Mouse (Mus musculus): ENCODE data around the gene Pbx4. TPM values are rescaled to one million over a fixed set of nuclear protein-coding genes. Genes with fewer than 3 reads are reported as not detected.

Gene Pbx4
- polyA plus RNA-seq, 1 experiment from 2014 or later = 55.3 TPM

DNA sequence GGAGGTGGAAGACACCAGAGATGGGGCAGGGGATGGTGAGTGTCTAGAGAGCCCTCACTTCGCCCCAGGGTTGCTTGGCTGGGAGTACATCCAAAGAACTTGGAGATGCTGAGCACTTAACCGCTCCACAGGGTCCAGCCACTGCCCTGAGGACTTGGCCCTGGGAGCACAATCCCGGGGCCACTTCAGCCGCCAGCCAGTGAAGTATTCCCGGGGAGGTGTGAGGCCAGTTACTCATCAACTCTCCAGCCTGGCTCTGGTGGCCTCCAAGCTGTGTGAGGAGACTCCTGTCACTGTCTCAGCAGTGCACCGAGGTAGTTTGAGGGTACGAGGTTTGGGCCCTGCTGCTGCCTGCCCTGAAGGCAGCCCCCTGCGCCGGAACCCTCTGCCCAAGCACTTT lies 11.8 kb upstream of the Pbx4 start:
- Histone ChIP-seq H3K4me3 (no peak overlapping the region), H3K27me3 (no peaks in the 10 kb centered on the region), H3K9ac (replicated peaks) (no peak overlapping the region), H3K9me3 (no peaks in the 10 kb centered on the region), H3K27ac (replicated peaks) (no peak overlapping the region), H3K4me2 (replicated peaks) (no peak overlapping the region), H3K4me1 (peaks cover 34% of the 10 kb centered on the region), H3K36me3 (peaks cover 32% of the 10 kb centered on the region)
- whole genome bisulfite sequencing = 92% methylated on average over 9 of the region's 9 CpGs
- no peak for ATAC-seq (replicated peaks)

DNA sequence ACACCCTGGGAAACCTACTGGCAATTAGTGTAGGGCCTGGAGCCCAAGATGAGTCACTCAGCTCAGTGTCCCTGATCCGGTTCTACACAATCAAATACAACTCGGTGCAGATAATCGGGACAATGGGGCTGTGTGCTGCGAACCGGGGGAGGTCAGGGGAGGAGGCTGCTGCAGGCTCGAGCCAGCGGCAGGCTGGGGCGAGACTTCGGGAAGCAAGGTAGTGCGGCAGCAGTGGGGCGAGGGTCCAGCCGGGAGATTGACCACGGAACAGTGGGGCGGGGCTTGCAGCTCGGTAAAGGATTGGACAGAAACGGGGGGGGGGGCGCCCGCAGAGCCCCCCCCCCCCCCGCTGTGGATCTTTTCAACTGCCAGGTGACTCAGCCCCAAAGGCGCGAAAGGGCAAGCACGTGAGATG lies 10.3 kb upstream of the Pbx4 start:
- H3K4me2 ChIP-seq (replicated peaks) = peak overlapping the region; percentile 86
- WGBS = under 1% methylated on average over 17 of the region's 22 CpGs
- H3K36me3 ChIP-seq = peaks cover 31% of the 10 kb centered on the region
- peak overlapping the region; percentile 81 for H3K4me3 ChIP-seq
- no peaks in the 10 kb centered on the region for H3K27me3 ChIP-seq
- ATAC-seq (replicated peaks) = peak; percentile 40
- H3K27ac ChIP-seq (replicated peaks) = peak overlapping the region; percentile 70
- no peaks in the 10 kb centered on the region for H3K9me3 ChIP-seq
- peaks cover 37% of the 10 kb centered on the region for H3K4me1 ChIP-seq
- H3K9ac ChIP-seq (replicated peaks) = peak overlapping the region; percentile 87

DNA sequence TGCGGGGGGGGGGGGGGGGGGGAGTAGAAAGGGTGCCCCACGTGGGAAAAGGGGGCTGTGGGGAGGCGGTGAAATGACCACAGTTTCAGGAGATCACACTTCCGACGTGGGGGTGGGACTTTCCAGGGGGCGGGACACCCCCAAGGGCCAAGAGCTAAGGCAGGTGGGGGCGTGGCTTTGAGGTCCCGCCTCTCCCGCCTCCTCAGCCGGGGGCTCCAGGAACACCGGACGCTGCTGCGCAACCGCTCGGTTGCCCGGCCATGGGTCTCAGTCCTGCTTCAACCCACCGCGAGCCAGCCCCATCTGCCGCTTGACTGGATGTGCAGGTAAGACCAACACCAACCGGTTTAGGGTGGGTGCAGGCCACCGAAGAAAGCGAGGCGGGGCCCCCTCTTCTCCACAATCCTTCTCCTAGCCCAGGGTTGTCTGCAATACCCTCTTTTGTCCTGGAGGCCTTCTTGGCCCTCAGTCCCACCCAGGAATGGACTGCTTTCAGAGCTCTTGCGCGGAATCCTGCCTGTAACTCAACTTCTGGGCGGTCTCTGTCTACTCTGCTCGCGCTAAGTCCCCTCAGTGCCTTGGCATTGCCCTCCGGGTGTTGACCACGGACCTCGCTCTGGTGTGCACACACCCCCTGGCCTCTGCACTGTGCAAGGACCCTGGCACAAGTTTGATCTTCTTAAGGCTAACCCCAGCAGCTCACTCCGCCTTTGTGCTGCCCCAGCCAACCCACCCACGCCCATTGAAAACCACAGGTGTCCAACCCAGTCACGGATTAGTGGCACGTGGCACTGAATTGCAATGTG lies 9.7 kb upstream of the Pbx4 start, which contains the start of gene Lpar2:
Lpar2 (plus strand) TSS at position 44 of the 806 bp plus-strand sequence.
- Histone ChIP-seq H3K27ac (replicated peaks) (peak within 1 kb of the TSS; percentile 70), H3K27me3 (no peaks in the 10 kb centered on the region), H3K4me1 (peaks cover 37% of the 10 kb centered on the region), H3K36me3 (peaks cover 31% of the 10 kb centered on the region), H3K4me2 (replicated peaks) (peak within 1 kb of the TSS; percentile 86), H3K9me3 (no peaks in the 10 kb centered on the region), H3K9ac (replicated peaks) (peak within 1 kb of the TSS; percentile 87), H3K4me3 (peak within 1 kb of the TSS; percentile 81)
- under 1% methylated on average over 29 of the region's 35 CpGs for whole genome bisulfite sequencing
- ATAC-seq (replicated peaks) = peak; percentile 77

DNA sequence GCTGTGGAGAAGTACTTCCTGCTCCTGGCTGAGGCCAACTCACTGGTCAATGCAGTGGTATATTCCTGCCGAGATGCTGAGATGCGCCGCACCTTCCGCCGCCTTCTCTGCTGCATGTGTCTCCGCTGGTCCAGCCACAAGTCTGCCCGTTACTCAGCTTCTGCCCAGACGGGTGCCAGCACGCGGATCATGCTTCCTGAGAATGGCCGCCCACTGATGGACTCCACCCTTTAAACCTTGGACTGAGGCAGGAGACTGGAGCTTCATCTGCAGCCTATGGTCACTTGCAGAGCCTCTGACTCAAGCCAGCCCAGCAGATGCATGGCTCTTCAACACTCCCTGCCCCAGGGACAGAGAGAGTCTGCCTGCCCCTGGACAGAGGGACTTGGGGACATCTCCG lies 5.9 kb upstream of the Pbx4 start:
- WGBS = 94% methylated on average over 12 of the region's 12 CpGs
- no peak overlapping the region for H3K4me3 ChIP-seq
- no peaks in the 10 kb centered on the region for H3K9me3 ChIP-seq
- peaks cover 37% of the 10 kb centered on the region for H3K4me1 ChIP-seq
- H3K4me2 ChIP-seq (replicated peaks) = no peak overlapping the region
- H3K27ac ChIP-seq (replicated peaks) = no peak overlapping the region
- H3K9ac ChIP-seq (replicated peaks) = no peak overlapping the region
- no peak for ATAC-seq (replicated peaks)
- no peaks in the 10 kb centered on the region for H3K27me3 ChIP-seq
- H3K36me3 ChIP-seq = peaks cover 23% of the 10 kb centered on the region

DNA sequence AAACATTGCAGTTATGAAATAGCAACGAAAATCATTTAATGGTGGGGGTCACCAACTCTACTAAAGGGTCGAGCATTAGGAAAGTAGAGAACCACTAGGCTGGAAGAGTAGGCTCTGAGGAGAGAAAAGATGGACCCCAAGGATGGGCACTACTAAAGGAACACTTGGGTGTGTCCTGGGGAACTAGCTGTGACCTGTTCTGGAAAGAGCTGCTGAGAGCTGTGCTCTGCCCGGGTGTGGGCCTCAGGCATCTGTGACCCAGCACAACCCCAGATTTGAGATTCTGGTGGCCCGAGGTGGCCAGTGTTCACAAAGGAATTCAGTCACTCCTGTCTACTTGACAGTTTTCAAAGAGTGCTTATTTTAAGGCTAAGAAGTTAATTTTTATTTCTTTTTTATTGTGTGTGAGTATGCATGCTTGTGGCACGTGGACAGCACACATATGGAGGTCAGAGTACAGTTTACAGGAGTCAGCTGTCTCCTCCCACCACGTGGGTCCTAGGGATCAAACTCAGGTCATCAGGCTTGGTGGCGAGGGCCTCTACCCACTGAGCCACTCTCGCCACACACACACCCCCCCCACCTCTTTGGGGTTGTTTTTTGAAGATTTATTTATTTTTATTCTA lies 4.9 kb downstream of the Pbx4 start:
- Histone ChIP-seq H3K27ac (replicated peaks) (no peak overlapping the region), H3K27me3 (no peaks in the 10 kb centered on the region), H3K4me2 (replicated peaks) (no peak overlapping the region), H3K9ac (replicated peaks) (no peak overlapping the region), H3K9me3 (no peaks in the 10 kb centered on the region), H3K36me3 (no peaks in the 10 kb centered on the region), H3K4me1 (peaks cover 15% of the 10 kb centered on the region), H3K4me3 (no peak overlapping the region)
- 90% methylated on average over 8 of the region's 8 CpGs for WGBS
- no peak for ATAC-seq (replicated peaks)

DNA sequence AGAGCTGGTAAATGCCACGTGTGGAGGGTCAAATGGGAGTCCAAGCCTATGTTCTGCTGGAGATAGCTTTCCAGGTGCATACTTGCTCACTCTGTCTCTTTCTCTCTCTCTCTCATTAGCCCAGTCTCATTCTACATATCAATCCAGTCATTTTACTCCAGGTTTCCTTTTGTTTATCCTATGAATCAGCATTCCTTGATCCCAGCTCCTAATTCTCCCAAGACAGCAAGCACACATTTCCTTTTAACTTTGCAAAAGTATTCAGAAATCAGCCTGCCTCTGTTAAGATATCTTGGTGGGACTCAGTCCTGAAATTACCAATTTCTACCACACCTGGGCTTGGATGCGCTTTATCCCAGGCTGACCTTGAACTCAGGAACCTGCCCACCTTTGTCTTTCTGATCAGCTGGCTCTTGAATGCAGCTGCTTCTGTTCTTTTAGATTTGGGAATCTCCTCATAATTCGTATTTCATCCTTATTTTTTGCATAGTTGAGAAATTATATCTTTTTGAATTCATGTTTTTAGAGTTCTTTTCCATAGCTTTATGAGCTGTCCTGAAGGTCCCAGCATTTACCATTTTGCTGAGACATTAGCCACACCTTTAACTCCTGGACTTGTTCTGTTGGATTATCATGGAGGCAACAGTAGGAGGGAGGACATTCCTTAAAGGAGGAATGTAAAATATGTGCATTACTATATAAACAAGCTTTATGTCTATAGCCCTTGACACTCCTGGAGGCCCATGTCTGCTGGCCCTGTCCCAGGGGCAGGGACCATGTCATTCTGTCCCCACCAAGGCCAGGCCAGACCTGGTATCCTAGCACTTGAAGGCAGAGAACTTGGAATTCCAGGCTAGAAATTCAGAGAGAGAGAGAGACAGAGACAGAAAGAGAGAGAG lies 15.1 kb downstream of the Pbx4 start:
- Histone ChIP-seq H3K4me3 (no peak overlapping the region), H3K4me2 (replicated peaks) (no peak overlapping the region), H3K36me3 (no peaks in the 10 kb centered on the region), H3K9me3 (no peaks in the 10 kb centered on the region), H3K27me3 (no peaks in the 10 kb centered on the region), H3K9ac (replicated peaks) (no peak overlapping the region), H3K4me1 (no peaks in the 10 kb centered on the region), H3K27ac (replicated peaks) (no peak overlapping the region)
- 72% methylated on average over 3 of the region's 3 CpGs for WGBS
- ATAC-seq (replicated peaks) = no peak

DNA sequence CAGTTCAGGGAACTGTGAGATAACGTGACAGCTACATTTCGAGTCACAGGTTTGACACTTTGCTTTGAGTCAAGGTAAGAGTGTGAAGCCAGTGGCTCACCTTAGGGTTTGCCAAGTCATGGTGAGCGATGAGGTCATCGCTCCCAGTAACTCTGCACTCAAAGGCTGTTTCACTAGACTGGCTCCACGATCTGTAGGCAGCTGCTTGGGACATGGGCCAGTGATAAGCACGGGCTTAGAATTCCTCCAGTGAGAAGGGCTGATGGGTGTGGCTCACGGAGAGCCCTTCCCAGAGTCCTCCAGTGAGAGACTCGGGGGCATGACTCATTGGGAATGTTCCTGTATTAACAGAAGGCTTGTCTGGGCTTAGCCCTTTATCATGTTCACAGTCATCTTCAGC lies 16.7 kb downstream of the Pbx4 start:
- Histone ChIP-seq H3K4me2 (replicated peaks) (no peak overlapping the region), H3K27ac (replicated peaks) (no peak overlapping the region), H3K4me1 (no peaks in the 10 kb centered on the region), H3K36me3 (no peaks in the 10 kb centered on the region), H3K9ac (replicated peaks) (no peak overlapping the region), H3K4me3 (no peak overlapping the region), H3K9me3 (no peaks in the 10 kb centered on the region), H3K27me3 (no peaks in the 10 kb centered on the region)
- ATAC-seq (replicated peaks) = no peak
- 91% methylated on average over 8 of the region's 8 CpGs for WGBS

DNA sequence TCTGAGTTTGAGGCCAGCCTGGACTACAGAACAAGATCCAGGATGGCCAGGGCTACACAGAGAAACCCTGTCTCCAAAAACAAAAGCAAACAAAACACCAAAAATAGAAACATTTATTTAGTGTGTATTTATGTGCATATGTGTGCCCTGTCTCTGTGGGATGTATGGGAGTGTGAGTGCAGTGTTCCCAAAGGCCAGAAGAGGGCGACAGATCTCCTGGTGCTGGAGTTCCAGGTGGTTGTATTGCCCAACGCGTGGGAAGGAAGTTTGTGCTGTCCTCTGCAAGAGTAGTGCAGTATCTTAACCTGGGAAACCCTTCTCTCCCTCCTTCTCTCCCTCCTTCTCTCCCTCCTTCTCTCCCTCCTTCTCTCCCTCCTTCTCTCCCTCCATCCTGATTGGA lies 17.6 kb downstream of the Pbx4 start:
- Histone ChIP-seq H3K4me3 (no peak overlapping the region), H3K9me3 (no peaks in the 10 kb centered on the region), H3K36me3 (no peaks in the 10 kb centered on the region), H3K27ac (replicated peaks) (no peak overlapping the region), H3K27me3 (no peaks in the 10 kb centered on the region), H3K4me1 (no peaks in the 10 kb centered on the region), H3K4me2 (replicated peaks) (no peak overlapping the region), H3K9ac (replicated peaks) (no peak overlapping the region)
- WGBS = 48% methylated on average over 3 of the region's 3 CpGs
- ATAC-seq (replicated peaks) = no peak

DNA sequence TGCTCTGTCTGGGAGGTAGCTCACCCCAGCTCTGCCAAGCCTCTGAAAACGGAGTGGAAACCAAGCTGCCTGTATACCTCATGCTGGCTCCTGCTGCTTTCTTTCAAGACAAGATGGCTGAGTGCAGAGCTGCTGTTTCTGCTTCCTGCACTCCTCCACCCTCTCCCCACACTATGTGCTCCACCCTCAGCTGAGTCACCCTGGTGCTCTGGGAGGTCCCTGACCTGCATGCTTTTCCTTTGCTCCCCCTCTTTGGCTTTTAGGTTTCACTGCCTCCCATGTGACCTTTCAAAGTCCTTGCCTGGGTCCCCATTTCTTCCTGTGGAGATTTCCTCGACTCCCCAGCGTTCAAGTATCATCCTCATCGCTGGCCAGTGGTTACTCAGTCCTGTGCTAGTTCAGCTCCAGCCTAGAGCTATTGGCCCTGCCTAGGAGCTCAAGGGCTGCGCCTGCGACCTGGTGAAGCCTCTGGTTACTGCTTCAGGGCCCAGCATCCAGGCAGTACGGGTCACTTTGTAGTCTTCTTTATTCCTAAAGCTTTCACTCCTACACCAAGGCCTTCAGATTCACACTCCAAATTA lies 18.7 kb downstream of the Pbx4 start:
- Histone ChIP-seq H3K27me3 (no peaks in the 10 kb centered on the region), H3K9ac (replicated peaks) (no peak overlapping the region), H3K36me3 (no peaks in the 10 kb centered on the region), H3K4me1 (no peaks in the 10 kb centered on the region), H3K4me3 (no peak overlapping the region), H3K4me2 (replicated peaks) (no peak overlapping the region), H3K9me3 (no peaks in the 10 kb centered on the region), H3K27ac (replicated peaks) (no peak overlapping the region)
- no peak for ATAC-seq (replicated peaks)
- 86% methylated on average over 7 of the region's 7 CpGs for WGBS

DNA sequence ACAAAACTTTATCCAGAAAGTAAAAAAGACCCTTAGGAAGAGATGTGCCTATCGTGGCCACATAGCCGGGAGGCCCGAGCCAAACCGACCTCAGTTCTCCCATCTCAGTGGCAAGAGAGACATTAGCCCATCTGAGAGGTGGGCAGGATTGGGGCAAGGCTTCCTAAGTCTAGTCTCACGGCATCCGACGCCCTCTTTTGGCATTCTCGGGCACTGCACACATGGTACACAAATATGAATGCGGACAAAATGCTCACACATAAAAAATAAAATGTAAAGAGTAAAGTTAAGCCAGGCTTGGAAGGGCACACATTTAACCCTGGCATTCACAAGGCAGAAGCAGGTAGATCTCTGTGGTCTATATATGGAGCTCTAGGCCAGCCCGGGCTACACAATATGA lies 21.6 kb downstream of the Pbx4 start:
- Histone ChIP-seq H3K4me3 (no peak overlapping the region), H3K9me3 (no peaks in the 10 kb centered on the region), H3K27ac (replicated peaks) (no peak overlapping the region), H3K9ac (replicated peaks) (no peak overlapping the region), H3K4me2 (replicated peaks) (no peak overlapping the region), H3K27me3 (no peaks in the 10 kb centered on the region), H3K4me1 (no peaks in the 10 kb centered on the region), H3K36me3 (no peaks in the 10 kb centered on the region)
- ATAC-seq (replicated peaks) = no peak
- 95% methylated on average over 10 of the region's 10 CpGs for WGBS

DNA sequence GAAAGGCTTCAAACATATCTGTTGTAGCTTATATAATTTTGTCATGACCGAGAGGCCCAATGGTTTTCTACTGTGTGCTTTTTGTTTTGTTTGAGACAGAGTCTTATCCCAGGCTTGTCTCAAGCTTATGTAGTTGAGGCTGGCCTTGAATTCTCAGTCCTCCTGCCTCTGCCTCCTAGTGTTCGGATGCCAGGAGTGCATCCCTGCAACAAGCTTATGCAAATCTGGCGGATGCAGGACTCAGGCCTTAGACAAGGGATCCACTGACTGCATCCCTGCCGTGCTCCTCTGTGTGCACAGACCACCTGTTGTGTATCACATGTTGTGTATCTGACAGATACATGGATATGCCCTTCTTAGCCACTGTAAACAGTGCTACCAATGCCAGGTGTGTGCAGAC lies 28.5 kb downstream of the Pbx4 start:
- no peak overlapping the region for H3K27ac ChIP-seq (replicated peaks)
- no peak for ATAC-seq (replicated peaks)
- H3K4me3 ChIP-seq = no peak overlapping the region
- no peak overlapping the region for H3K4me2 ChIP-seq (replicated peaks)
- no peaks in the 10 kb centered on the region for H3K4me1 ChIP-seq
- H3K9ac ChIP-seq (replicated peaks) = no peak overlapping the region
- 55% methylated on average over 4 of the region's 4 CpGs for WGBS
- no peaks in the 10 kb centered on the region for H3K27me3 ChIP-seq
- H3K9me3 ChIP-seq = no peaks in the 10 kb centered on the region
- peaks cover 3% of the 10 kb centered on the region; the same call in 1 of the 2 replicates for H3K36me3 ChIP-seq

DNA sequence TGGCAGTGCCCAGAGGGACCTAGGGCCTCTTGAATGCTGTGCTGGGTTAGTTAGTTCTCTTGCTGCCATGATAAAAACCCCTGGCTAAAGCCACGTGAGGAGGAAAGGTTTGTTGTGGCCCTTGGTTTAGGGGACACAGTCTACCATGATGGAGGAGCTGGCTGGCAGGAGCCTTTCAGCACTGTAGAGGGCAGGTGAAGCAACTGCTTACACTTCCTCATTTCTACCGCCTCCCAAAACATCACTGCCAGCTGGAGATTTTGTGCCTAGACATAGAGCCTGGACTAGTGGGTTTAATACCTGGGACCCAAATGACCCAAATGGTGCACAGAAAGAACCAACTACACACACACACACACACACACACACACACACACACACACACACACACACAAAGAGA lies 29.0 kb downstream of the Pbx4 start:
- Histone ChIP-seq H3K27ac (replicated peaks) (no peak overlapping the region), H3K4me1 (no peaks in the 10 kb centered on the region), H3K27me3 (no peaks in the 10 kb centered on the region), H3K4me2 (replicated peaks) (no peak overlapping the region), H3K9me3 (no peaks in the 10 kb centered on the region), H3K36me3 (peaks cover 3% of the 10 kb centered on the region; the same call in 1 of the 2 replicates), H3K9ac (replicated peaks) (no peak overlapping the region), H3K4me3 (no peak overlapping the region)
- no peak for ATAC-seq (replicated peaks)
- WGBS = 79% methylated on average over 2 of the region's 2 CpGs
